Mouse (Mus musculus) lung, embryonic 16.5 days (tissue): Measurements from ENCODE around the gene Siva1. TPM values are rescaled to one million over a fixed set of nuclear protein-coding genes. Genes with fewer than 3 reads are reported as not detected.

Experiments used
- ATAC-seq: fragments of 200-750 bp; cut with Nextera tagmentation; 2 replicates; pipeline ENCODE4 v1.8.0; 2017; ENCODE audit warnings: low read depth, mild to moderate bottlenecking, moderate library complexity
- H3K27ac ChIP-seq: fragments of 300-500 bp; sonication (generic); 2 replicates; pipeline ENCODE4 v1.5.1; 2014; ENCODE audit warnings: mild to moderate bottlenecking, control low read depth, low read length
- H3K27me3 ChIP-seq: fragments of 300-500 bp; sonication (generic); 2 replicates; pipeline ENCODE4 v1.6.1; 2014; ENCODE audit warnings: low read depth, low read length, mixed read lengths; ENCODE audit not compliant: control insufficient read depth, insufficient read depth
- H3K36me3 ChIP-seq: fragments of 300-500 bp; sonication (generic); 2 replicates; pipeline ENCODE4 v1.6.1; 2014; ENCODE audit warnings: low read length; ENCODE audit not compliant: control insufficient read depth, insufficient read depth
- H3K4me1 ChIP-seq: fragments of 300-500 bp; sonication (generic); replicated peaks from 2 replicates; pipeline ENCODE4 v1.6.1; 2014; ENCODE audit warnings: low read length, mixed read lengths; ENCODE audit not compliant: control insufficient read depth, insufficient read depth
- H3K4me2 ChIP-seq: fragments of 300-500 bp; sonication (generic); 2 replicates; pipeline ENCODE4 v1.6.1; 2014; ENCODE audit warnings: low read depth, low read length, control low read depth
- H3K4me3 ChIP-seq: fragments of 300-500 bp; sonication (generic); 2 replicates; pipeline ENCODE4 v1.5.1; 2014; ENCODE audit warnings: mild to moderate bottlenecking, low read length, control low read depth
- H3K9ac ChIP-seq: fragments of 300-500 bp; sonication (generic); 2 replicates; pipeline ENCODE4 v1.6.1; 2014; ENCODE audit warnings: low read length, control low read depth
- H3K9me3 ChIP-seq: fragments of 300-500 bp; sonication (generic); 2 replicates; pipeline ENCODE4 v1.6.1; 2016; ENCODE audit warnings: low read length; ENCODE audit not compliant: control insufficient read depth
- WGBS: fragments of 180-500 bp; shearing (Covaris S2); extraction: QIAGEN DNeasy Blood & Tissue Kit; methylation state at CpG from one replicate; pipeline ENCODE4 v1.1.7; 2014; 5-methylcytosine and 5-hydroxymethylcytosine counted together
- polyA plus RNA-seq: library from polyadenylated mRNA; unstranded; fragments of >200 nt; fragmentation: Nextera tagmentation; extraction: Ambion mirVana; gene quantifications from 2 replicates; pipeline ENCODE4 v1.2.1, GENCODE M21; 2015

Gene Siva1
- polyA plus RNA-seq, 1 experiment from 2014 or later, result 181 TPM

DNA sequence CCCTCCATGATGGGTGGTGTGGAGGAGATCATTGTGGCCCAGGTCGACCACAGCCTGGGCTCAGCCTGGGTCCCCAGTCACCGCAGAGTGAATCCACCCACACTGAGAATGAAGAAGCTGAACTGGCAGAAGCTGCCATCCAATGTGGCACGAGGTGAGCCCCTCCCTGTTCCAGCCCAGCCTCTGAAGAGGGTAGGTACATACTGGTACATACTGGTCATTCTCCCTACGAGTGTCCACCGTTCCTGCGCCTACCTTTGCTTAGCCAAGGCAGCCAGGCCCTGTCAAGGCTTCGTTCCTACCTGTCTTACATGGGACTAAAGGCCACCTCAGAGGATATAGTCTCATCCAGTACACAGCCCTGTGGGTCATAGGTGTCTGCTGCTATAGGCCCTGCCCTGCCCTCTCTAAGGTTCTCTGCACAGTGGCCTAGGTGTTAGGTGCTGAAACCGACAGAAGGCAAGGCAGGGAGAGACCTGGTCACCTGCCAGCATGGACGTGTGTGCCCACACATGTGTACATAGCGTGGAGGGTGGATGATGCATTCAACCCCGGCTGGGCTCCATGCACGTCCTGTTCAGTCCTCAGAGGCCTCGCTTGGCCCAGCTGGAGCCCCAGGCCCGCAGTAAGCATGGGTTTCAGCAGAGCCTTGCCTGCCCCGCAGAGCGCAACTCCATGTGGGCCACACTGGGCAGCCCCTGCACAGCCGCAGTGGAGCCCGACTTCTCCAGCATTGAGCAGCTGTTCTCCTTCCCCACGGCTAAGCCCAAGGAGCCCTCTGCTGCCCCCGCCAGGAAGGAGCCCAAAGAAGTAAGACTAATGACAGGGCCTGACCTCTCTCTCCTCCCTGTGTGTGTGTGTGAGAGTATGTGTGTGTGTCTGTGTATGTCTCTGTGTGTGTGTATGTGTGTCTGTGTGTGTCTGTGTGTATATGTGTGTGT lies 39.5 kb upstream of the Siva1 start:
- no peaks in the 10 kb centered on the region for H3K9me3 ChIP-seq
- WGBS, result 57% methylated on average over 20 of the region's 20 CpGs
- H3K4me3 ChIP-seq, result no peak overlapping the region
- ATAC-seq, result peak; percentile 70
- no peaks in the 10 kb centered on the region; the same call in 1 of the 2 replicates for H3K36me3 ChIP-seq
- H3K9ac ChIP-seq, result no peak overlapping the region
- no peaks in the 10 kb centered on the region for H3K4me1 ChIP-seq
- H3K27ac ChIP-seq, result no peak overlapping the region
- H3K4me2 ChIP-seq, result no peak overlapping the region
- H3K27me3 ChIP-seq, result no peaks in the 10 kb centered on the region

DNA sequence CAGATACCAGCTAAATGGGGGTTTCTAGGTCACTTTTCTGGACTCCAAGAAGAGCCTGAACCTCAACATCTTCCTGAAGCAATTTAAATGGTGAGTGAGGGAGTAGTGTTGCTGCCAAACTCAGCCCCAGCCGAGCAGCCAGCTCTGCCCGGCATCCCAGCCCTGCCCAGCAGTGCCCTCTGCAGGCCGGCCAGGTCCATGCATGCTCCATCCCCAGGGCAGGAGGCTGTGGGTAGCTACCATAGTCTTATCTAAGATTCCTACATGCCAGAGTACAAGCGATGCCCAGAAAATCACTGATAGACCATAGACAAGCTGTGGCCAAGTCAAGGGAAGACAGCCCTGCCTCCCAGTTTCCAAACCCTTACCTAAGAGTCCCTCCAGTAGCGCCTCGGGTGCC lies 38.7 kb upstream of the Siva1 start:
- H3K4me1 ChIP-seq, result no peaks in the 10 kb centered on the region
- 44% methylated on average over 6 of the region's 6 CpGs for whole genome bisulfite sequencing
- H3K27me3 ChIP-seq, result no peaks in the 10 kb centered on the region
- no peak overlapping the region for H3K9ac ChIP-seq
- peak; percentile 76; the same call in 1 of the 2 replicates for ATAC-seq
- no peak overlapping the region for H3K4me3 ChIP-seq
- H3K4me2 ChIP-seq, result no peak overlapping the region
- H3K27ac ChIP-seq, result no peak overlapping the region
- no peaks in the 10 kb centered on the region; the same call in 1 of the 2 replicates for H3K36me3 ChIP-seq
- no peaks in the 10 kb centered on the region for H3K9me3 ChIP-seq

DNA sequence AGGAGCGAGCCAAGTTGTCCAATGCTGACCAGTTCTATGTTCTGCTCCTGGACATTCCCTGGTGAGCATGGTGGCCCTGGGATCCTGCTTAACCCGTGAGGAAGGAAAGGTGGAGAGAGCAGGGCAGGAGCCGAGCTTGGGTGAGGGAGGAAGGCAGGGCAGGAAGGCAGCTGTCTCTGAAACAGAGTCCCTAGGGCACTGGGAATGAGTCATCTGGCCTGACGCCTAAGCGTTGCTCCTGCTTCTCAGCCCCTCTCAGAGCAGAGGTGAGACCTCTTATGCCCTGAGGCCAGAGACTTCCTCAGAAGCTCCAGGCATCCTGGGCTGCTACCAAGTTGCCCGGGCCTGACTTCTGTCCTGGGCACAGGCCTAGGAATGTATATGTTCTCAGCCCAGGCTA lies 37.5 kb upstream of the Siva1 start:
- H3K36me3 ChIP-seq, result no peaks in the 10 kb centered on the region; the same call in 1 of the 2 replicates

DNA sequence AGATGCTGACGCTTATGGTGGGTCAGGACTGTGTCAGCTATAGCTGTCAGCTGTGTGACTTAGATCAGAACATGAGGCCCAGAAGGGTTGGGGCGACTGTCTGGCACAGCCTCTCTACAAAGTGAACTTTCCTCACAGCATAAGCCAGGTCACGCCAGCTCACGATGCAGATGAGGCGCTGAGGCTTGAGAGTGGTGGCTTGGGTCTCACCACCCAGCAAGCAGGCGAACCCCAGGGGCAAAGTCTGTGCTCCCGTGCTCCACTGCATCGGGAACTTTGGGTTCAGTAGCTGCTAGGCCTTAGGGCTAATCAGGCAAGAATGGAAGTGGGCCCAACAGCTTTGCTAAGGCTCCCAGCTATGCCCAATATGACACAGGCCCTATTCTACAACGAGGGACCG lies 35.4 kb upstream of the Siva1 start:
- no peaks in the 10 kb centered on the region for H3K4me1 ChIP-seq
- no peak overlapping the region for H3K9ac ChIP-seq
- no peaks in the 10 kb centered on the region; the same call in 1 of the 2 replicates for H3K36me3 ChIP-seq
- no peak overlapping the region for H3K27ac ChIP-seq
- H3K9me3 ChIP-seq, result no peaks in the 10 kb centered on the region
- H3K27me3 ChIP-seq, result no peaks in the 10 kb centered on the region
- WGBS, result 88% methylated on average over 10 of the region's 10 CpGs
- no peak overlapping the region for H3K4me3 ChIP-seq
- ATAC-seq, result no peak
- H3K4me2 ChIP-seq, result no peak overlapping the region

More for the DNA sequence above, 37.5 kb upstream of the Siva1 start:
- no peak for ATAC-seq
- H3K27ac ChIP-seq, result no peak overlapping the region
- no peaks in the 10 kb centered on the region for H3K27me3 ChIP-seq
- no peak overlapping the region for H3K9ac ChIP-seq
- no peak overlapping the region for H3K4me3 ChIP-seq
- H3K9me3 ChIP-seq, result no peaks in the 10 kb centered on the region
- 77% methylated on average over 6 of the region's 6 CpGs for WGBS
- H3K4me1 ChIP-seq, result no peaks in the 10 kb centered on the region
- no peak overlapping the region for H3K4me2 ChIP-seq

DNA sequence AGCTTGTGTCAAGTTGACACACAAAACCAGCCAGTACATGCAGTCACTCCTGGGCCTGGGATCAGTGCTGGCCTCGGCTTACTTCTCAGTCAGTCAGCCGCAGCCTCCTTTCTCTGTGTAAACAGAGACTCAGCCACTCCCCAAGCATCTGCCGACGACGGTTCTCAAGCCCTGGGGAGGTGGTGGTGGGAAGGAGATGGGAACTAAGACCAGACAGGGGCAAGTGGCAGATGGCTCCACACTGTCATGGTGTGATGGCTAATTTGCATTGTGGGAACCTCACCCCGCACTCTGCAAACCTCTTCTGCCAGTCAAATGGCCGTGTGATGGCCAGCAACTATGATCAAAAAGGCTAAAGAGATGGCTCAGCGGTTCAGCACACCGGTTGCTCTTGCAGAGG lies 27.8 kb upstream of the Siva1 start:
- WGBS, result 43% methylated on average over 9 of the region's 9 CpGs
- no peak overlapping the region for H3K9ac ChIP-seq

DNA sequence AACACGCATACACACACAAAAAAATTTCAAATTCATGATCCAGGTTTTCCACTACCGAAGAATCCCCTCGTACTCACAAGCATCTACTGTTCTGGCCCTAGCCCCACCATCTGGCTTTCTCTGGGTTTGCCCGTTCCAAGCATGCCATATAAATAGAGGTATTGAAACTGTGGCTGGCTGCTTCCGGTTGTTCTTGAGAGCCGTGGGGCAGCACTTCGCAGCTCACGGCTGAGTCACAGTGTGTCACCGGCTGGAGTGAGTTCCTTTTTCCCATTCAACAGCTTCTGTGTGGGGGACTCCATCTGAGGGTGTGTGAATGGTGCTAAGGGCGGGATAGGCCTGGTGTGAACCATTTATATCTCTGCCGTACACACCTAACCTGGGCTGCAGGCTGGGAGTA lies 27.3 kb upstream of the Siva1 start:
- Histone ChIP-seq H3K4me3 (no peak overlapping the region), H3K4me1 (peaks cover 19% of the 10 kb centered on the region), H3K27ac (no peak overlapping the region), H3K4me2 (no peak overlapping the region), H3K27me3 (peaks cover 17% of the 10 kb centered on the region), H3K9ac (no peak overlapping the region), H3K9me3 (no peaks in the 10 kb centered on the region), H3K36me3 (no peaks in the 10 kb centered on the region)
- 77% methylated on average over 11 of the region's 11 CpGs for WGBS
- ATAC-seq, result no peak

More for the DNA sequence above, 27.8 kb upstream of the Siva1 start:
- peaks cover 17% of the 10 kb centered on the region for H3K27me3 ChIP-seq
- no peak overlapping the region for H3K4me2 ChIP-seq
- H3K36me3 ChIP-seq, result no peaks in the 10 kb centered on the region
- no peaks in the 10 kb centered on the region for H3K9me3 ChIP-seq
- H3K4me3 ChIP-seq, result no peak overlapping the region
- H3K4me1 ChIP-seq, result peaks cover 19% of the 10 kb centered on the region
- no peak overlapping the region for H3K27ac ChIP-seq
- no peak for ATAC-seq

DNA sequence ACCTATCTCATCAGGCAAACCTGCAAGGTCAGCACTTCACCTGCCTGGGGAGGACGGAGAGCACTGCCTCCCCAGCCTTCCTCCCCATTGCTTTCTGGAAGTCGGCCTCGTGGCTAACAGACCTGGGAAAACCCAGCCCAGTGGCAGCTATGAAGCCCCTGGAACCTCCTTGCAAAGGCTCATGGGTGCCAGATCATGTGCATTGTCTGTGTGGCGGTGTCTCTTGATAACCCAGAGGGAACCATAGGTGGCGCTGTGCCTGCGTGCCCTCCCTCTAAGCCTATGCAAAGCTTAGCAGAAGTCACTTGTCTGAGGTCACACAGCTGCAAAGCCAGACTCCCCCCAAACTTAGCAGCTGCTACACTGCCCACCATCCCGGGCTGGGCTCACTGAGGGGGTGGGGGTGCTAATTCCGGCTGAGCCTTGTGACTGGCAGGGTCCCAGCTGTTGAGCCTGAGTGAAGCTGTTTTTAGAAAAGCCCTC lies 26.5 kb upstream of the Siva1 start:
- Histone ChIP-seq H3K4me3 (no peak overlapping the region), H3K9ac (no peak overlapping the region), H3K4me1 (peaks cover 19% of the 10 kb centered on the region), H3K9me3 (no peaks in the 10 kb centered on the region), H3K36me3 (no peaks in the 10 kb centered on the region), H3K4me2 (no peak overlapping the region), H3K27me3 (peaks cover 17% of the 10 kb centered on the region), H3K27ac (no peak overlapping the region)
- peak; percentile 74 for ATAC-seq
- 14% methylated on average over 8 of the region's 8 CpGs for WGBS

DNA sequence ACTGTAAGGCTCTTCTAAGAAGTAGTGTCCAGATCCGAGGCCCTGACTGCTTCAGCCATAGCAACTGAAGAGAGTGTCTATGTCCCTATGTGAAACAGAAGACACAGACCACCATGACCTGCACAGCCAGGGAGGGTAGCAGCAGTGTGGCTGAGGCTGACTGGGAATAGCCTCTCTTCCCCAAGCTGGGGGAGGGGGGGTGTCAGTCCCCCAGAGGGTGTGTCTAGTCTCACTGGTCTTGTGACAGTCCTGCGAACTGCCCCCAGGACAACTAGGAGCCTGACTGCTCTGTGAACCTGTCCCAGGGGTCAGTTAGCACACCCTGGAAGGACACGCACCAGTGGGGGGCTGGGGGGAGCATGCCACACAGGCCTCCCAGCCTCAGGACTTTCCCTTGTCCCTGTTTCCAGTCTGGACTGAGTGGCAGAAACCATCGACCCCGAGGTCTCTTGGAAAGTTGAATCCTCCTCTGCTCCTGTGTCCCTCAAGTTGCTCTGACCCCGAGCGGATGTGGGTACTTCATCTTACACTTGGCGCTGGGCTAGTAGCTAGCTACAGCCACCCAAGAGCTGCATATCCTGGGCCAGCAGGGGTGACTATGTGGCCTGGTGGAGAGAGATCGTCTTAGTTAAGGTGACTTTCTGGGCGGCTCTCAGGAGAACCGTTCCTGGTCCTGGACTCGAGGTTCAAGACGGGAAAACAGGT lies 25.3 kb upstream of the Siva1 start:
- Histone ChIP-seq H3K4me1 (peaks cover 19% of the 10 kb centered on the region), H3K27me3 (peaks cover 17% of the 10 kb centered on the region), H3K4me2 (peak overlapping the region; percentile 96), H3K27ac (no peak overlapping the region), H3K9ac (peak overlapping the region; percentile 71; the same call in 1 of the 2 replicates), H3K36me3 (no peaks in the 10 kb centered on the region), H3K4me3 (peak overlapping the region; percentile 55), H3K9me3 (no peaks in the 10 kb centered on the region)
- 25% methylated on average over 13 of the region's 13 CpGs for WGBS
- no peak for ATAC-seq
